Mouse (Mus musculus) myocyte (in vitro differentiated cells): Measurements from ENCODE around the gene Il17d. TPM values are rescaled to one million over a fixed set of nuclear protein-coding genes. Genes with fewer than 3 reads are reported as not detected.

ENCODE experiments used
- H3K27me3 ChIP-seq: one replicate; pipeline ENCODE4 v1.6.1; 2011; ENCODE audit not compliant: control insufficient read depth, insufficient read depth, insufficient read length
- H3K36me3 ChIP-seq: one replicate; pipeline ENCODE4 v1.6.1; 2011; ENCODE audit not compliant: control insufficient read depth, insufficient read depth
- H3K4me2 ChIP-seq: one replicate; pipeline ENCODE4 v1.6.1; 2011; ENCODE audit warnings: low read depth, control low read depth
- H3K4me3 ChIP-seq: one replicate; pipeline ENCODE4 v1.5.1; 2011; ENCODE audit warnings: mild to moderate bottlenecking, control low read depth, moderate library complexity
- H3K79me2 ChIP-seq: one replicate; pipeline ENCODE4 v1.6.1; 2011; ENCODE audit not compliant: control insufficient read depth, insufficient read depth
- H3ac ChIP-seq: one replicate; pipeline ENCODE4 v1.6.1; 2011; ENCODE audit not compliant: control insufficient read depth, insufficient read length
- CEBPB ChIP-seq: IDR thresholded peaks from 2 replicates; pipeline ENCODE4 v1.6.1; 2011; ENCODE audit warnings: mild to moderate bottlenecking, moderate library complexity; ENCODE audit not compliant: poor library complexity, insufficient read depth, severe bottlenecking
- E2F4 ChIP-seq: IDR thresholded peaks from one replicate; pipeline ENCODE4 v1.6.1; 2011; ENCODE audit warnings: mild to moderate bottlenecking, control low read depth, moderate library complexity; ENCODE audit not compliant: insufficient read depth
- MAX ChIP-seq: IDR thresholded peaks from one replicate; pipeline ENCODE4 v1.6.1; 2011; ENCODE audit warnings: low read depth, mild to moderate bottlenecking, control low read depth
- MYOD1 ChIP-seq, 3 experiments: IDR thresholded peaks; one replicate each; pipeline ENCODE4 v1.6.1; 2011; ENCODE audit warnings: control low read depth in 2 of 3, low read depth in 2 of 3, mild to moderate bottlenecking in 2 of 3, moderate library complexity in 1 of 3; ENCODE audit not compliant: insufficient read length in 2 of 3, control insufficient read depth in 1 of 3
- MYOG ChIP-seq, 3 experiments: IDR thresholded peaks; one replicate each; pipeline ENCODE4 v1.6.1; 2011; ENCODE audit warnings: control low read depth in 2 of 3, low read depth in 2 of 3, mild to moderate bottlenecking in 2 of 3; ENCODE audit not compliant: insufficient read length in 2 of 3, control insufficient read depth in 1 of 3, insufficient read depth in 1 of 3
- POLR2A ChIP-seq: IDR thresholded peaks from one replicate; pipeline ENCODE4 v1.6.1; 2011; ENCODE audit warnings: low read depth, mild to moderate bottlenecking, control low read depth, moderate library complexity; ENCODE audit not compliant: insufficient read length
- POLR2AphosphoS2 ChIP-seq: IDR thresholded peaks from one replicate; pipeline ENCODE4 v1.6.1; 2011; ENCODE audit warnings: low read depth, control low read depth; ENCODE audit not compliant: insufficient read length
- REST ChIP-seq: IDR thresholded peaks from one replicate; pipeline ENCODE4 v1.6.1; 2011; ENCODE audit warnings: mild to moderate bottlenecking, control low read depth, moderate library complexity; ENCODE audit not compliant: insufficient read depth, insufficient read length
- SRF ChIP-seq: IDR thresholded peaks from one replicate; pipeline ENCODE4 v1.6.1; 2011; ENCODE audit warnings: low read depth; ENCODE audit not compliant: control insufficient read depth, insufficient read length
- TCF12 ChIP-seq: IDR thresholded peaks from one replicate; pipeline ENCODE4 v1.6.1; 2011; ENCODE audit warnings: mild to moderate bottlenecking, control low read depth; ENCODE audit not compliant: poor library complexity, insufficient read depth, severe bottlenecking
- TCF3 ChIP-seq: IDR thresholded peaks from one replicate; pipeline ENCODE4 v1.6.1; 2011; ENCODE audit warnings: low read depth, control low read depth; ENCODE audit not compliant: insufficient read length
- USF1 ChIP-seq: IDR thresholded peaks from one replicate; pipeline ENCODE4 v1.6.1; 2011; ENCODE audit warnings: low read depth, mild to moderate bottlenecking, control low read depth, moderate library complexity
- polyA plus RNA-seq: library from polyadenylated mRNA; unstranded; fragments of >200 nt; fragmentation: generic; extraction: Trizol; gene quantifications from one replicate; pipeline ENCODE4 v1.2.1, GENCODE M21; 2012; ENCODE audit warnings: missing spikeins

Il17d gene
- polyA plus RNA-seq, result 0.04 TPM

GRCm38 (mm10) chr14:57524671-57525387 lies at the start of gene Il17d:
TSS of gene Il17d (plus strand) at chr14:57524777.
- peaks cover 22% of the 10 kb centered on the region for H3K27me3 ChIP-seq
- H3ac ChIP-seq, result peak within 1 kb of the TSS; percentile 12
- H3K36me3 ChIP-seq, result no peaks in the 10 kb centered on the region
- TF ChIP-seq MYOG (IDR thresholded peaks at IDR 0.05; ENCODE audit: control insufficient read depth in 1 of 3, insufficient read depth in 1 of 3, insufficient read length in 2 of 3, low read depth in 2 of 3), result no peak
- TF ChIP-seq USF1, result no peak
- no peak for TF ChIP-seq POLR2AphosphoS2
- TF ChIP-seq TCF12, result no peak
- TF ChIP-seq SRF, result no peak
- TF ChIP-seq CEBPB, result no peak
- TF ChIP-seq TCF3, result no peak
- no peak for TF ChIP-seq MYOD1 (IDR thresholded peaks at IDR 0.05; ENCODE audit: control insufficient read depth in 1 of 3, insufficient read length in 2 of 3, low read depth in 2 of 3)
- no peak for TF ChIP-seq REST
- no peak for TF ChIP-seq E2F4
- no peak for TF ChIP-seq MAX
- TF ChIP-seq POLR2A, result no peak
- H3K4me3 ChIP-seq, result peak within 1 kb of the TSS; percentile 16
- H3K79me2 ChIP-seq, result no peaks in the 10 kb centered on the region
- H3K4me2 ChIP-seq, result peak within 1 kb of the TSS; percentile 61

- Histone ChIP-seq H3ac (no peak overlapping the region), H3K36me3 (no peaks in the 10 kb centered on the region), H3K27me3 (no peaks in the 10 kb centered on the region), H3K79me2 (no peaks in the 10 kb centered on the region), H3K4me2 (no peak overlapping the region), H3K4me3 (no peak overlapping the region)
- TF ChIP-seq E2F4, result no peak
- TF ChIP-seq MAX, result no peak
- TF ChIP-seq SRF, result no peak
- no peak for TF ChIP-seq USF1
- TF ChIP-seq MYOD1 (IDR thresholded peaks at IDR 0.05; ENCODE audit: control insufficient read depth in 1 of 3, insufficient read length in 2 of 3, low read depth in 2 of 3), result no peak
- TF ChIP-seq TCF12, result no peak
- no peak for TF ChIP-seq CEBPB
- no peak for TF ChIP-seq POLR2A
- no peak for TF ChIP-seq TCF3
- TF ChIP-seq REST, result no peak
- TF ChIP-seq POLR2AphosphoS2, result no peak
- no peak for TF ChIP-seq MYOG (IDR thresholded peaks at IDR 0.05; ENCODE audit: control insufficient read depth in 1 of 3, insufficient read depth in 1 of 3, insufficient read length in 2 of 3, low read depth in 2 of 3)
These were observed 49.5 kb upstream of the Il17d start for GRCm38 (mm10) chr14:57475057-57475456.

- Histone ChIP-seq H3K4me3 (no peak overlapping the region), H3K4me2 (no peak overlapping the region), H3K79me2 (no peaks in the 10 kb centered on the region), H3ac (no peak overlapping the region), H3K36me3 (no peaks in the 10 kb centered on the region), H3K27me3 (no peaks in the 10 kb centered on the region)
- no peak for TF ChIP-seq SRF
- no peak for TF ChIP-seq REST
- TF ChIP-seq MYOG (IDR thresholded peaks at IDR 0.05; ENCODE audit: control insufficient read depth in 1 of 3, insufficient read depth in 1 of 3, insufficient read length in 2 of 3, low read depth in 2 of 3), result no peak
- no peak for TF ChIP-seq POLR2A
- TF ChIP-seq MAX, result no peak
- TF ChIP-seq CEBPB, result no peak
- TF ChIP-seq E2F4, result no peak
- TF ChIP-seq TCF12, result no peak
- no peak for TF ChIP-seq POLR2AphosphoS2
- TF ChIP-seq USF1, result no peak
- no peak for TF ChIP-seq TCF3
These were observed 42.3 kb upstream of the Il17d start for GRCm38 (mm10) chr14:57482262-57482661.

DNA sequence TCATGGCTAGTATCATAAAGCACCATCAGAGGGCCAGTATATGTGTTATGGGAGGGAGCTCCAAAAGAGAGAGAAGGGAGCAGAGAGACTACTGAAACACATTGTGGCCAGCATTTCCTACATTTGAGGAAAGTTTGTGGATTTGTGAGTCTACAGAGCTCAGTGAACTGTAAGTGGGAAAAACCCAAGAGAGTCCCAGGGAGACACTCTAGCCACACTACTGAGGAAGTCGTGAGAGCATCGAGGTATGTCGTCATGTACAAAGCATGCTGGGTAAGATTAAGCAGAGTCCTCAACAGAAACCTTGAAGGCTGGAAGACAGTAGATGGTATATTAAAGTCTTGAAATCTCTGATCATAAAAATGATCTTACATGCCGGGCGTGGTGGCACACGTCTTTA lies 40.4 kb upstream of the Il17d start:
- Histone ChIP-seq H3K79me2 (no peaks in the 10 kb centered on the region), H3K27me3 (no peaks in the 10 kb centered on the region), H3K4me2 (no peak overlapping the region), H3K36me3 (no peaks in the 10 kb centered on the region), H3ac (no peak overlapping the region), H3K4me3 (no peak overlapping the region)
- TF ChIP-seq TCF12, result no peak
- no peak for TF ChIP-seq MYOD1 (IDR thresholded peaks at IDR 0.05; ENCODE audit: control insufficient read depth in 1 of 3, insufficient read length in 2 of 3, low read depth in 2 of 3)
- no peak for TF ChIP-seq REST
- TF ChIP-seq POLR2A, result no peak
- TF ChIP-seq USF1, result no peak
- no peak for TF ChIP-seq E2F4

DNA sequence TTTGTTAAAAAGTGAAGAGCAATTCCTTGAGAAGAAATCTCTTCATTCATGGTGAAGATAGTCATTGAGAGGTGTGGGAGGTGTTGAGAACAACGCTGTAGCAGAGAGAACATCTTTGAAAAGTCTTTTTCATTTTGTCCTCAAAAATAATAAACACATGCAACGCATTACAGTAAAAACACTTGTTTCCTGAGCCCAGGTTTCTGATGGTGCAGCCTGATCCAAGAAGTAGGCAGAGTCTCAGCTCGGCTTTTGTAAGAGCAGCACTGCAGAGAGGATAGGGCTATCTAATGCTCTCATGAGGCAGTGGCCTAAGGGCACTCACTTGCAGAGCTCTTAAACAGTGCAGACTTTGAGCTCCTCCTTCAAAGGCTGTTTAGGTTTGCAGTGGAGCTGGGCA lies 34.9 kb upstream of the Il17d start:
- Histone ChIP-seq H3K36me3 (no peaks in the 10 kb centered on the region), H3K4me3 (no peak overlapping the region), H3K4me2 (no peak overlapping the region), H3K27me3 (no peaks in the 10 kb centered on the region), H3ac (no peak overlapping the region), H3K79me2 (no peaks in the 10 kb centered on the region)
- TF ChIP-seq E2F4, result no peak
- TF ChIP-seq REST, result no peak
- no peak for TF ChIP-seq MYOG (IDR thresholded peaks at IDR 0.05; ENCODE audit: control insufficient read depth in 1 of 3, insufficient read depth in 1 of 3, insufficient read length in 2 of 3, low read depth in 2 of 3)
- no peak for TF ChIP-seq MAX
- TF ChIP-seq POLR2AphosphoS2, result no peak
- no peak for TF ChIP-seq CEBPB
- no peak for TF ChIP-seq POLR2A
- no peak for TF ChIP-seq MYOD1 (IDR thresholded peaks at IDR 0.05; ENCODE audit: control insufficient read depth in 1 of 3, insufficient read length in 2 of 3, low read depth in 2 of 3)
- TF ChIP-seq TCF12, result no peak
- no peak for TF ChIP-seq TCF3
